Mouse (Mus musculus) embryonic facial prominence, embryonic 11.5 days (tissue): ENCODE data around the gene Sfxn3. TPM values are rescaled to one million over a fixed set of nuclear protein-coding genes. Genes with fewer than 3 reads are reported as not detected.
A peak's percentile ranks its signal among the peaks of the same experiment; 100 is the strongest.

Experiments
- ATAC-seq: fragments of 200-750 bp; cut with Nextera tagmentation; replicated peaks from 2 replicates; pipeline ENCODE4 v1.8.0; 2017; ENCODE audit warnings: low read depth; ENCODE audit not compliant: insufficient number of reproducible peaks, low FRiP score, low TSS enrichment
- DNase-seq: peaks from one replicate; pipeline ENCODE4 v3.0.0-alpha.2; 2015; ENCODE audit warnings: low spot score
- H3K27ac ChIP-seq: fragments of 300-500 bp; sonication (generic); replicated peaks from 2 replicates; pipeline ENCODE4 v1.5.1; 2014; ENCODE audit warnings: mild to moderate bottlenecking, low read depth, low read length, control low read depth
- H3K27me3 ChIP-seq: fragments of 300-500 bp; sonication (generic); 2 replicates; pipeline ENCODE4 v1.6.1; 2014; ENCODE audit warnings: mild to moderate bottlenecking, low read length, moderate library complexity, mixed read lengths; ENCODE audit not compliant: control insufficient read depth, insufficient read depth
- H3K36me3 ChIP-seq: fragments of 300-500 bp; sonication (generic); replicated peaks from 2 replicates; pipeline ENCODE4 v1.6.1; 2014; ENCODE audit warnings: low read depth, mild to moderate bottlenecking, low read length, moderate library complexity, mixed read lengths; ENCODE audit not compliant: control insufficient read depth, insufficient read depth
- H3K4me1 ChIP-seq: fragments of 300-500 bp; sonication (generic); 2 replicates; pipeline ENCODE4 v1.6.1; 2014; ENCODE audit warnings: low read length, mixed read lengths; ENCODE audit not compliant: control insufficient read depth, insufficient read depth
- H3K4me2 ChIP-seq: fragments of 300-500 bp; sonication (generic); 2 replicates; pipeline ENCODE4 v1.6.1; 2014; ENCODE audit warnings: low read depth, mild to moderate bottlenecking, control low read depth, low read length, moderate library complexity
- H3K4me3 ChIP-seq: fragments of 300-500 bp; sonication (generic); 2 replicates; pipeline ENCODE4 v1.5.1; 2014; ENCODE audit warnings: low read depth, low read length, control low read depth
- H3K9ac ChIP-seq: fragments of 300-500 bp; sonication (generic); replicated peaks from 2 replicates; pipeline ENCODE4 v1.6.1; 2014; ENCODE audit warnings: mild to moderate bottlenecking, control low read depth, low read length
- H3K9me3 ChIP-seq: fragments of 300-500 bp; sonication (generic); replicated peaks from 2 replicates; pipeline ENCODE4 v1.6.1; 2016; ENCODE audit warnings: mild to moderate bottlenecking, low read length, inconsistent platforms, mixed read lengths; ENCODE audit not compliant: control insufficient read depth
- WGBS: fragments of 180-500 bp; shearing (Covaris S2); extraction: QIAGEN DNeasy Blood & Tissue Kit; methylation state at CpG from one replicate; pipeline ENCODE4 v1.1.7; 2014; 5-methylcytosine and 5-hydroxymethylcytosine counted together
- polyA plus RNA-seq: library from polyadenylated mRNA; unstranded; fragments of >200 nt; fragmentation: Nextera tagmentation; extraction: Ambion mirVana; gene quantifications from 2 replicates; pipeline ENCODE4 v1.2.1, GENCODE M21; 2014

Sfxn3 gene
- polyA plus RNA-seq, 1 experiment from 2014 or later: 14.7 TPM

- Histone ChIP-seq H3K4me2 (peak overlapping the region; percentile 90), H3K27me3 (no peaks in the 10 kb centered on the region), H3K27ac (peak overlapping the region; percentile 97), H3K36me3 (peaks cover 6% of the 10 kb centered on the region), H3K4me1 (no peaks in the 10 kb centered on the region), H3K9ac (peak overlapping the region; percentile 76), H3K9me3 (no peaks in the 10 kb centered on the region), H3K4me3 (peak overlapping the region; percentile 78)
- under 1% methylated on average over 24 of the region's 25 CpGs for WGBS
- ATAC-seq: no peak
- DNase-seq: peak; percentile 71
Observed at GRCm38 (mm10) chr19:45014981-45015402, 32.3 kb upstream of the Sfxn3 start.

GRCm38 (mm10) chr19:45015518-45016281 is 31.6 kb upstream of the Sfxn3 start:
- Histone ChIP-seq H3K4me3 (peak overlapping the region; percentile 78), H3K4me1 (no peaks in the 10 kb centered on the region), H3K27me3 (no peaks in the 10 kb centered on the region), H3K27ac (peak overlapping the region; percentile 97), H3K4me2 (peak overlapping the region; percentile 90), H3K9me3 (no peaks in the 10 kb centered on the region), H3K9ac (peak overlapping the region; percentile 76), H3K36me3 (peaks cover 2% of the 10 kb centered on the region; the same call in 1 of the 2 replicates)
- no peak for ATAC-seq
- 0% methylated on average over 34 of the region's 34 CpGs for WGBS
- DNase-seq: peak; percentile 49

DNA sequence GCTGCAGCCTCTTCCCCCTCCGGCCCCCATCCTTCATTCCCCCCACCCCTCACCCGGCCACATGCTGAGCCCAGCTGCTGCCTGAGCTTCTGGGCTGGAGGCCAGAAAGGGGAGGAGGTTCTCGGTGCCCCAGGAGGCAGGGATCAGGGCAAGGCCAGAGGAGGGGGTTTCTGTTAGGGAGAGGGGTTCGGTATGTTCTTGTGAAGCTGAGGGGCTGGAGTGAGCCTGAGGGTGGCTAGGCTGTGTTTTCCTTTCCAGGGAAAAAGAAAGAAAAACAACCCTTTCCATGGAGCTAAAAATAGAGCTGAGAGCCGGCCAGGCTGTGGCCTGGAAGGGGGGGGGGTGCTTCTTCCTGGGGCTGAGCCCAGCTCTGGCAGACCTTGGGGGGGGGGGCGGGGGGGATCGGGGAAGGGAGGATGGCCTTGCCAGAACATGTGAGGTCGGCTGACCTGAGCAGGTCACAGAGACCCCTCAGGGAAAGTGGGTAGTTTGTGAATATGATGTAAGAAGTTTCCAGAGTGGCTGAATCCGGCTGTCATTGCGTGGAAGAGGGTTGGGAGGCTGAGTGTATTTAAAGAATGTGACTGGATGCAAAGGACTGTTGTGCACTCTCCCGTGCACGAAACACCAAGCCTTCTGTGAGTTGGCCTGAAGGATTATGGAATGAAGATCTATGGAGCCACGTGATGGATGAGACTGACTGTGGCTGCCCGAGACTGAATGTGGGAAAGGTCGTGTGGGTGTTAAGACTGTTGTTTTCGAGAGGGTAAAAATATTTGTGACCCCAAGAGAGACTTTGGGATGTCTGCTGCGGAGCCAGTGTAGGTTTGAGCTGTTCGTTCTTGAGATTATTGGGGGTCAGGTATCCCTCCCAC is 30.7 kb upstream of the Sfxn3 start:
- Histone ChIP-seq H3K27ac (peak overlapping the region; percentile 97), H3K4me3 (peak overlapping the region; percentile 78), H3K4me1 (peaks cover 2% of the 10 kb centered on the region; the same call in 1 of the 2 replicates), H3K9ac (peak overlapping the region; percentile 96), H3K27me3 (no peaks in the 10 kb centered on the region), H3K36me3 (no peaks in the 10 kb centered on the region), H3K9me3 (no peaks in the 10 kb centered on the region), H3K4me2 (peak overlapping the region; percentile 90)
- 0% methylated on average over 18 of the region's 18 CpGs for WGBS
- ATAC-seq (peak; percentile 11; the same call in 1 of the 2 replicates), DNase-seq (peak; percentile 76)

GRCm38 (mm10) chr19:45017216-45017771 is 30.0 kb upstream of the Sfxn3 start:
- H3K4me2 ChIP-seq: peak overlapping the region; percentile 90
- no peaks in the 10 kb centered on the region for H3K36me3 ChIP-seq
- peak overlapping the region; percentile 78 for H3K4me3 ChIP-seq
- H3K27me3 ChIP-seq: no peaks in the 10 kb centered on the region
- DNase-seq (peak; percentile 86), ATAC-seq (peak; percentile 55)
- 0% methylated on average over 18 of the region's 27 CpGs for WGBS
- H3K9ac ChIP-seq: peak overlapping the region; percentile 96
- peaks cover 2% of the 10 kb centered on the region; the same call in 1 of the 2 replicates for H3K4me1 ChIP-seq
- peak overlapping the region; percentile 97 for H3K27ac ChIP-seq
- no peaks in the 10 kb centered on the region for H3K9me3 ChIP-seq

GRCm38 (mm10) chr19:45017909-45018308 is 29.4 kb upstream of the Sfxn3 start:
- ATAC-seq: peak; percentile 68
- peak overlapping the region; percentile 96 for H3K9ac ChIP-seq
- H3K36me3 ChIP-seq: no peaks in the 10 kb centered on the region
- H3K4me3 ChIP-seq: peak overlapping the region; percentile 78
- H3K9me3 ChIP-seq: no peaks in the 10 kb centered on the region
- H3K4me1 ChIP-seq: peaks cover 2% of the 10 kb centered on the region; the same call in 1 of the 2 replicates
- H3K4me2 ChIP-seq: peak overlapping the region; percentile 90
- peak overlapping the region; percentile 97 for H3K27ac ChIP-seq
- H3K27me3 ChIP-seq: no peaks in the 10 kb centered on the region
- WGBS: 1% methylated on average over 28 of the region's 48 CpGs
- peak; percentile 89 for DNase-seq

- Histone ChIP-seq H3K4me3 (peak overlapping the region; percentile 78), H3K27me3 (no peaks in the 10 kb centered on the region), H3K9me3 (no peaks in the 10 kb centered on the region), H3K36me3 (no peaks in the 10 kb centered on the region), H3K4me2 (peak overlapping the region; percentile 90), H3K27ac (peak overlapping the region; percentile 97), H3K9ac (peak overlapping the region; percentile 96), H3K4me1 (peaks cover 2% of the 10 kb centered on the region; the same call in 1 of the 2 replicates)
- ATAC-seq (no peak), DNase-seq (peak; percentile 53)
- 0% methylated on average over 13 of the region's 13 CpGs for WGBS
Observed at GRCm38 (mm10) chr19:45018351-45018831, 28.9 kb upstream of the Sfxn3 start.

DNA sequence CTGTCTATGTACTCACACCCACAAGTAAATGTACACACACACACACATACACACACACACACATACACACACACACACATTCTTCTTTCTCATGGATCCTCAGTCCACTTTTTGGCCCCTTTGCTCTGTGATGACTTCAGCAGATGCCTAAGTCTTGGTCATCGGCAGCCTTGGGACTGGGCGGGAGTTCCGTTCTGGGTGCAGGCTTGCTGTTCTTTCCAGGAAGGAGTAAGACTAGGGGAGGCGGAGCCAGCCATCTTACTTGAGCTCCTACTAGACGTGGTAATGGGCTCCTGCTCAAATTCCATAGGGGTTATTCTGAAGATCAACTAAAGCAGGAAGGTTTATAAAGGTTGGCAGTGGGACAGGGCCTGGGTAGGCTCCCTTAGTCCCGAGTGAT is 27.0 kb upstream of the Sfxn3 start:
- Histone ChIP-seq H3K36me3 (peaks cover 6% of the 10 kb centered on the region), H3K27ac (no peak overlapping the region), H3K9me3 (no peaks in the 10 kb centered on the region), H3K4me3 (no peak overlapping the region), H3K4me2 (no peak overlapping the region), H3K27me3 (no peaks in the 10 kb centered on the region), H3K4me1 (peaks cover 4% of the 10 kb centered on the region), H3K9ac (no peak overlapping the region)
- no peak for ATAC-seq
- WGBS: 59% methylated on average over 6 of the region's 6 CpGs
- no peak for DNase-seq
